Mouse (Mus musculus): ENCODE data around the gene Nckap5. TPM values are rescaled to one million over a fixed set of nuclear protein-coding genes. Genes with fewer than 3 reads are reported as not detected.

Gene Nckap5
- polyA plus RNA-seq (2015; fragmentation: Nextera tagmentation; extraction: Ambion mirVana) = 3.0 and 4.7 TPM in 2 replicates

DNA sequence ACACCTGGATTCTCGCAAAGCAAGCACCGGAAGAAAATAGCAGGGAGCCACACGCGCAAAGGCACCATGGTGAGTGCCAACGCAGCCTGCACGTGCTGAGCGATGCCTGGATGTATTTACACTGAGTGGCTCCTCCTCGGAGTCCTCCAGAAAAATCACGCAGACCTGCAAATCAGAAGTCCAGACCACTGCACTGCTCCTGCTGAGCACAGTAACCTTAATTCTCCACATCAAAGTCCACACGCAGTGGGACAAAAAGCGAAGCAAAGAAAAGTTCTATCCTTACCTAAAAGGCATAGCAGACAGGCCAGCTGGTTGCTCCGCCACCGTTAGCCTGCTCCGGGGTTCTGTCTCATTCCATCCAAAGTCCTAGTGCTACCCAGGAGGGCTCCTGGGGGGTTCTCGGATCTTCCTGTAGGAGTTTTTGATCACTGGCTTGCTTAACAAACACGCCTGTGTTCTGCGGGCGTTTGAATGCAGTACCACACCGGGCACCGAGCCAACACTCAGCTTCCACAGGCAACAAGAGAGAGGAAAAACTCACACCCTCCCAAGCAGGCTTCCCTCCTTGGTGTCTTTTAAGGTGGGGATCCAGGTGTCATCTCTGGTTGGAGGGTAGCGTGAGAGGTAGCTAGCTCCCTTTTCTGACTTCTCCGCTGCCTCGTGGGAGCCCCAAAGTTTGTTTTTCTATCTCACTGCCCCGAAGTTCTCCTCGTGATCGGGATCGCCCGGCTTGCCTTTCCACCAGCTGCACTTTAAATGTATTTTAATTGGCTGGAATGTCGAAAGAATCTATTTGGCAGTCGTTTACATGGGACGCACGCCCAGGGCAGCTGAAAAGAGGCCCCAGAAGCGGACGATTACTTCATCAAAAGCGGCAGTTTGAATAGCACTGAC is at the start of gene Nckap5:
Gene Nckap5 (minus strand): TSS at position 769 of the 897 bp plus-strand sequence.

DNA sequence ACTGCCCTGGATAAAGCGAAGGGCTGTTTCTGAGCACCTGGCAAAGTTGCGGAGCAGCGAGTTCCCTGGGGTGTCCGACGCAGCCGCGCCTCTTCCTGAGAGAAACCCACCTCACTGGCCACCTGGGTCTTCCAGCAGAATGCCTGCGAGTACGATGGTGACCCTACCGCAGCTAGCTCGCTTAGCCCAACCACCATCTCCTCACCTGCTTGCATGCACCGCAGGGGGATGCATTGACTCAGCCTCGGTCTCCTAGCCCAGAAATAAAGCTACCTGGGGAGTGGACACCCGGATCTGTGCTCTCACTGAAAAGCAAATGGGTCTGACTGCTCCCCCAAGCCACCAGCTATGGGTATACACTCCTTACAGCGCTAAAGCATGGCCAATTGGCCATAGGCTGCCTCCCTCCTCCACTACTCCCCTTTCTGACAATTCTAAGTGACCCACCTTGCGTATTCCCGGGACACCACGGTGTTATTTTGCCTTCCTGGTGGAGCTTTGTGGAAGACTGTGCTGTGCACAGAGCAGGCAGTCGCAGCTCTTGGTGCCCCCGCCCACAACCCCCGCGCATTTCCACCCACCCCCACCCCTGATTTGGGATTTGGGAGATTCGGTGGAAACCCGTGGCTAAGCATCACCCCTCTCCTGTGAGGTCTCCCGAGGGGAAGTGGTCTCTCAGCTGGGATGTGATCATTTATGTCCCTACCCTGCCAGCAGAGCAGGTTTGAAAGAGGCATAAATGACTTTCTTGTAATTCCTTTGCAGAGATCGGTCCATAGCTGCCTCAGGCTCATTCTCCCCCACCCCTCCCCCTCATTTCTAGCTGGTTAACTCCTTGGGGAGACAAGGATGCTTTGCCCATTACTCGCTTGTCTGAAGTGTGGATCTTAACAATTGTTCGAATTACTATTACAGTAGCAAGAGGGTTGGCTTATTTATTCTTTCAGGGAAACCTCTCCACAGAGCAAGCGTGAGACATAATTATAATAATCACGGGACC is 917.7 kb downstream of the Nckap5 start, which contains the start of gene Lypd1:
Gene Lypd1 (minus strand): TSS at position 501 of the 1,000 bp plus-strand sequence.

